Mouse (Mus musculus) kidney, postnatal 0 days (tissue): ENCODE data around the gene Acbd6. TPM values are rescaled to one million over a fixed set of nuclear protein-coding genes. Genes with fewer than 3 reads are reported as not detected.

Experiments used
- ATAC-seq: fragments of 200-750 bp; cut with Nextera tagmentation; replicated peaks from 2 replicates; pipeline ENCODE4 v1.8.0; 2017; ENCODE audit warnings: low read depth, moderate number of reproducible peaks, moderate TSS enrichment, moderate library complexity; ENCODE audit not compliant: low FRiP score
- DNase-seq: peaks from one replicate; pipeline ENCODE4 v3.0.0-alpha.2; 2016; ENCODE audit warnings: low spot score
- H3K27ac ChIP-seq: fragments of 300-500 bp; sonication (generic); 2 replicates; pipeline ENCODE4 v1.5.1; 2014; ENCODE audit warnings: mild to moderate bottlenecking
- H3K27me3 ChIP-seq: fragments of 300-500 bp; sonication (generic); 2 replicates; pipeline ENCODE4 v1.6.1; 2014; ENCODE audit warnings: low read length, mixed read lengths; ENCODE audit not compliant: insufficient read depth
- H3K36me3 ChIP-seq: fragments of 300-500 bp; sonication (generic); 2 replicates; pipeline ENCODE4 v1.6.1; 2014; ENCODE audit warnings: low read length, mixed read lengths; ENCODE audit not compliant: insufficient read depth
- H3K4me1 ChIP-seq: fragments of 300-500 bp; sonication (generic); replicated peaks from 2 replicates; pipeline ENCODE4 v1.6.1; 2014; ENCODE audit warnings: antibody characterized with exemption, low read length, mixed read lengths; ENCODE audit not compliant: insufficient read depth
- H3K4me2 ChIP-seq: fragments of 300-500 bp; sonication (generic); 2 replicates; pipeline ENCODE4 v1.6.1; 2014; ENCODE audit warnings: mild to moderate bottlenecking, low read length, moderate library complexity, mixed read lengths
- H3K4me3 ChIP-seq: fragments of 300-500 bp; sonication (generic); replicated peaks from 2 replicates; pipeline ENCODE4 v1.5.1; 2014; ENCODE audit warnings: low read depth, low read length
- H3K9ac ChIP-seq: fragments of 300-500 bp; sonication (generic); 2 replicates; pipeline ENCODE4 v1.6.1; 2014; ENCODE audit warnings: low read depth, low read length
- H3K9me3 ChIP-seq: fragments of 300-500 bp; sonication (generic); replicated peaks from 2 replicates; pipeline ENCODE4 v1.6.1; 2016; ENCODE audit warnings: low read length, inconsistent platforms, mixed read lengths
- CTCF ChIP-seq: IDR thresholded peaks from 2 replicates; pipeline ENCODE4 v1.5.1; 2016; ENCODE audit warnings: antibody characterized with exemption, low read depth, mild to moderate bottlenecking, moderate library complexity
- WGBS: fragments of 180-500 bp; shearing (Covaris S2); extraction: QIAGEN DNeasy Blood & Tissue Kit; methylation state at CpG from one replicate; pipeline ENCODE4 v1.1.7; 2014; 5-methylcytosine and 5-hydroxymethylcytosine counted together
- polyA plus RNA-seq: library from polyadenylated mRNA; unstranded; fragments of >200 nt; fragmentation: Nextera tagmentation; extraction: Ambion mirVana; gene quantifications from 2 replicates; pipeline ENCODE4 v1.2.1, GENCODE M21; 2015

Gene Acbd6
- polyA plus RNA-seq, 1 experiment from 2014 or later = 96.8 TPM

DNA sequence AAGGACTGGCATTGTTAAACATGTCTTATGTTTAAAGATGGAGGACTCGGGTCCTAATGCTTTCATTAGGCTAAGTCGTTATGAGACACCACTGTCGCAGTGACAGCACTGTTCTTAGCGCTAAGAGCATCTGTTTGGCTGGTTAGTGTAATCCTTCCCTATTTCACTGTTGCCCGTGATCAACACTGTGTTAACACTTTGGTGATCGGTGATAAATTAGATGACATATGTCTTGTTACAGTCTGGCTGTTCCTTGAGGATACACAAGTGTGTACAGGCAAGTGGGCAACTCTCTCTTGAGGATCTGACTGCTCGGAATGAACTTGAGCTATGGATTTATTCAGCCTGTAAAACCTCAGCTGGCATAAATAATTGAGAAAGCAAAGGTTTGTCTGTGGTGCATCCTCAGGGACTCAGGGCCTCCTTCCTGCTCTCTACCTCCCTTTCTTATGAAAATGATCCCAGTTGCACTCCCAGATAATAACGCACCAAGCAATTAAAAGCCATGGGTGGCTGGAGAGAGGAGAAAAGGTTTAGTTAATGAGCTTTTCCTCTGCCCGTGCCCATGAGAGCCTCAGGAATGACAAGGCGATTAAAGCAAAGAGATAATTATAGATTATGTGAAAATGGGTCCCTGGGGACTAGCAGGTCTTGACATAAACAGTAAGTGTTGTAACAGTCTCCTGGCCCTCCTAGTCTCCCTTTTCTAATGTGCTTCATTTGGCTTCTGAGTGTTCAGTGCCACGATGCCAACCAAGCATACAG, 47.7 kb downstream of the Acbd6 start:
- Histone ChIP-seq H3K4me2 (no peak overlapping the region), H3K4me3 (no peak overlapping the region), H3K27me3 (no peaks in the 10 kb centered on the region), H3K9ac (no peak overlapping the region), H3K27ac (no peak overlapping the region), H3K4me1 (no peaks in the 10 kb centered on the region), H3K36me3 (no peaks in the 10 kb centered on the region), H3K9me3 (no peaks in the 10 kb centered on the region)
- ATAC-seq (no peak), DNase-seq (no peak)
- no peak for TF ChIP-seq CTCF
- 49% methylated on average over 11 of the region's 11 CpGs for WGBS

DNA sequence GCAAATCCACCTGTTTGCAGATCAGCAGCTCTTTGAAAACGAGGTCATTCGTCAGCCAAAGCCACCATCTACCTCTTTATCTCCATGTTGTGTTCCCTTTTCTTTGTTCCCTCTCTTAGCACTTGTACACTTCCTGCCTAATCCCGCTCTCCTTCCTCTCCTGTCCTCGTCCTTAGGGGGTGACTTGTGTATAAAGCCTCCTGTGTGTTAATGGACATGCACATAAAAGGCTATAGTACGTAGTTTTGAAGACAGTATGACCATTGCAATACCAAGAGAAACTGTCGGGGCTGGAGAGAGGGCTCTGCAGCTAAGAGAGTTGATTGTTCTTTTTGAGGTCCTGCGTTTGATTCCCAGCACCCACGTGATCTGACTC, 48.2 kb downstream of the Acbd6 start:
- H3K9ac ChIP-seq = no peak overlapping the region
- no peaks in the 10 kb centered on the region for H3K4me1 ChIP-seq
- H3K27me3 ChIP-seq = no peaks in the 10 kb centered on the region
- H3K36me3 ChIP-seq = no peaks in the 10 kb centered on the region
- H3K4me2 ChIP-seq = no peak overlapping the region
- no peak for TF ChIP-seq CTCF
- no peaks in the 10 kb centered on the region for H3K9me3 ChIP-seq
- no peak overlapping the region for H3K27ac ChIP-seq
- no peak overlapping the region for H3K4me3 ChIP-seq
- WGBS = 79% methylated on average over 8 of the region's 8 CpGs
- no peak for DNase-seq
- no peak for ATAC-seq

DNA sequence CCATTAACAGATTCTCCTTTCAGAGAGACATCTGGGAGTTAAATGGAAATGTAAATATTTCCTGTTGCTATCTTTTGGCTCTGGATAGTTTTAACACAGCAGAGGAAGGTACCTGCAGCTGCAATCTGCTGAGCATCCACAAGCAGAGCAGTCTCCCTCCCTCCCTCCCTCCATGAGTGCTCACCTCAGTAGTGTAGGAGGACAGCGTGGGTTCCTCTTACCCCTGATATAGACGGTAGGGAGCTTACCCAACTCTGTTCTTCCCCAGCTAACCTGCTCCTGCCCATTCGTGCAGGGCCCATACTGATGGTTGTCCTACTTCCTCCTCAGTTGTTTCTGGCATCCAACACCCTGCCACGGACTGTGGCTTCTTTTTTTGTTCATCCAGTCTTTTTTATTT, 50.6 kb downstream of the Acbd6 start:
- no peak for ATAC-seq
- Histone ChIP-seq H3K27ac (no peak overlapping the region), H3K27me3 (no peaks in the 10 kb centered on the region), H3K4me3 (no peak overlapping the region), H3K4me1 (no peaks in the 10 kb centered on the region), H3K9ac (no peak overlapping the region), H3K36me3 (no peaks in the 10 kb centered on the region), H3K9me3 (no peaks in the 10 kb centered on the region), H3K4me2 (no peak overlapping the region)
- no peak for TF ChIP-seq CTCF
- 55% methylated on average over 4 of the region's 4 CpGs for WGBS
- DNase-seq = no peak

DNA sequence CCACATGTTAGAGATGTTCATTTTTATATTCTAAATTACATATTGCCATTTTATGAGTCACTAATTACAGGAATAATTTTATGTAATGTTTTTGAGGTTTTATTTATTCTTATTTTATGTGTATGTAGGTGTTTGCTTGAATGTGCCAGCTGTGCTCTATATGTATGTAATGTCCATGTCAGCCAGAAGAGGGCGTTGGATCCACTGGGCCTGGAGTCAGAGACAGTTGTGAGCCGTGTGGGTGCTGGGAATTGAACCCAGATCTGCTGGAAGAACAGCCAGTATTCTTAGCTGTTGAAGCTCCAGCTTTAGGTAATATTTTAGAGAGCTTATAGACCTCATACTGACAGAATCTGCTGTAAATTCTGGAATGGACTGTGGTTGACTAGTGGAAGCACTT, 56.5 kb downstream of the Acbd6 start:
- Histone ChIP-seq H3K27ac (no peak overlapping the region), H3K4me3 (no peak overlapping the region), H3K4me1 (no peaks in the 10 kb centered on the region), H3K36me3 (no peaks in the 10 kb centered on the region), H3K27me3 (no peaks in the 10 kb centered on the region), H3K9ac (no peak overlapping the region), H3K9me3 (no peaks in the 10 kb centered on the region), H3K4me2 (no peak overlapping the region)
- no peak for DNase-seq
- WGBS = 48% methylated on average over 2 of the region's 2 CpGs
- TF ChIP-seq CTCF = peak; percentile 12; the same call in 1 of the 2 replicates
- ATAC-seq = no peak

DNA sequence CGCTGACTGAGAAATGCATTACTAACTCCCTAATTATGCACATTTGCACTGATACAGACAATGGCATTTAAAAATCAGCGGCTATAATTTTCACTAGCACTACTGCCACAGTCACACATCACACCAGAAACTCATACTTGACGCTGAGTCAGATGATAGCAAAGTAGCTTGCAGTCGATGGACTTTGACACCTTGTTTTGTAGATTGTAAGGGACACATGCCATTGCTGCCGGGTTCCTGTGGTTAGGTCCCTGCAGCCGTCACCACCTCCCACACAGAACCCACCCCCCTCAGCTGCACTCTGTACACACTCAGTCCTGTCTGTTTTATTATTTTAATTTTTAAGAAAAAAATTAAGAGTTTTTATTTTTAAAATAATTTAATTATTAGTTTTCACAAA, 63.2 kb downstream of the Acbd6 start:
- Histone ChIP-seq H3K4me2 (no peak overlapping the region), H3K4me1 (no peaks in the 10 kb centered on the region), H3K27me3 (no peaks in the 10 kb centered on the region), H3K4me3 (no peak overlapping the region), H3K27ac (no peak overlapping the region), H3K36me3 (no peaks in the 10 kb centered on the region), H3K9ac (no peak overlapping the region), H3K9me3 (no peaks in the 10 kb centered on the region)
- no peak for ATAC-seq
- WGBS = 80% methylated on average over 6 of the region's 6 CpGs
- TF ChIP-seq CTCF = no peak
- DNase-seq = no peak

DNA sequence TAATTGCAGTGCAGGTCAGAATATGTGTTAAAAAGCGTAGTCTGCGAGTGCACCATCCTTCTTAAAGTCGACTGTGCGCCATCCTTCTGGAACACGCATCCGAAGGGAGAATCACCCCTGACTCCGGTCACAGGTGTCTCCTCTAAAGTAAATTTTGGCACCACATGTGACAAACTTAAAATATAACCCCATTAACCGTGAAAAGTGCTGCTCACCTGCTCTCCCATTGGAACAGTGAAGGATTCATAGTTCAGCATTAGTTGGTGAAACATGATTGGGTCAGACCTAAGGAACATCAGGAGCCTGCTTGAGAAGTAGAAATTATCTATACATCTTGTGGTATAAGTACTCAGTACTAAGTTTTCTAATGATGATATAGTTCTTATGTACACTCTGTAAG, 65.3 kb downstream of the Acbd6 start:
- H3K36me3 ChIP-seq = no peaks in the 10 kb centered on the region
- DNase-seq = no peak
- no peaks in the 10 kb centered on the region for H3K4me1 ChIP-seq
- H3K9me3 ChIP-seq = no peaks in the 10 kb centered on the region
- H3K9ac ChIP-seq = no peak overlapping the region
- no peak overlapping the region for H3K4me2 ChIP-seq
- no peak for ATAC-seq
- H3K4me3 ChIP-seq = no peak overlapping the region
- WGBS = 83% methylated on average over 8 of the region's 8 CpGs
- no peaks in the 10 kb centered on the region for H3K27me3 ChIP-seq
- no peak for TF ChIP-seq CTCF
- no peak overlapping the region for H3K27ac ChIP-seq

DNA sequence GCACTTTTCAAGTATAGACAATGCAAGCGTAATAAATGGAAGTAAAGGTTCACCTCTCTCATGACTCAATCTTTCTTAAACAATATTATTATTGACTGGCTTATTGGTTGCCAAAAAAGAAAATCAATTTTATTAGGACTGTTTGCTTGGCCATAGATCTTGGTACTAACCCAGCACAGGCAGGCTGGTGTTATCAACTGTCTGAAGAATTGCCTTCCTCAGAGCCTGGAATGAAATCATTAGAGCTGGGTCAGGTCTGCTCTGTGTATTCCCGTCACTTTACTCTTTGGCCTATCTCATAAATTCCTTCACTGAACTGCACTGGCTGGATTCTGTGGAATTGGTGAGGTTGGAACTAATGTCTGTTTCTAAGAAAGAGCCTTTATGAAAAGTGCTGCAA, 69.8 kb downstream of the Acbd6 start:
- no peak for DNase-seq
- Histone ChIP-seq H3K4me3 (no peak overlapping the region), H3K4me2 (no peak overlapping the region), H3K27me3 (no peaks in the 10 kb centered on the region), H3K4me1 (no peaks in the 10 kb centered on the region), H3K9ac (no peak overlapping the region), H3K9me3 (no peaks in the 10 kb centered on the region), H3K36me3 (no peaks in the 10 kb centered on the region), H3K27ac (no peak overlapping the region)
- 77% methylated on average over 2 of the region's 2 CpGs for WGBS
- no peak for TF ChIP-seq CTCF
- ATAC-seq = no peak
